In the genomic region with DNA sequence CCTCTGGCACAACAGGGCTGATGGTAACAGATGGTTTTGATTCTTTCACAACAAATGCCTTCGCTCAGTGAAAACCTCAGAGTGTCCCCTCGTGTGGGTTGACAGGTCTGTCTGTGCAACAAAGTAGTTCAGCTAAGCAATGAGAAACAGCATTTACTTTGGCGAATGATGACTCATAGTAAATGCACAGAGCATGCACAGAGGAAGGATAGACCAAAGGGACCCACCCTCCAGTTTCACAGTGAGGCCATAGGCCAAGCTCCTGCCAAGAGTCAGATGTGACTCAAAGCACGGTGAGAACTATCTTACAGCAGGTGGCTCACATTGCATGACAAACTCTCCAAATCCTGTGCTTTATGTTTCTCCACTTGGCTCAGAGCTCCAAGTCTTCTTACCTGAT, we compare ENCODE assay signal across 27 mouse cellular contexts. TPM values are rescaled to one million over a fixed set of nuclear protein-coding genes. Genes with fewer than 3 reads are reported as not detected.
DNase-seq lines count a peak whose midpoint lies in the region; ATAC-seq and TF ChIP-seq lines count a peak whose summit lies in the region.
"Had no signal": no experiment of that assay in that cellular context is flagged by ENCODE, and none has a peak within 500 bp of the region (broad histone marks: within the 10 kb centered on the region; RNA-seq: fewer than 3 reads in every experiment).

No protein-coding gene starts in this region.

- no peaks in the 10 kb centered on the region for H3K36me3 ChIP-seq in stomach, embryonic 15.5 days
- no peaks in the 10 kb centered on the region for H3K36me3 ChIP-seq in kidney, adult 2 months (ENCODE audit: control insufficient read depth, insufficient read depth, low read length)
- H3K36me3 ChIP-seq: embryonic facial prominence, embryonic 13.5 days; forebrain, embryonic 10.5 days; heart, embryonic 13.5 days had no signal

- no peaks in the 10 kb centered on the region for H3K27me3 ChIP-seq in stomach, embryonic 15.5 days (replicated peaks)
- no peaks in the 10 kb centered on the region for H3K27me3 ChIP-seq in kidney, adult 2 months (replicated peaks; ENCODE audit: control insufficient read depth, insufficient read depth, low read length)
- H3K27me3 ChIP-seq: embryonic facial prominence, embryonic 13.5 days; forebrain, embryonic 13.5 days; heart, embryonic 13.5 days had no signal

- H3K27ac ChIP-seq in stomach, embryonic 15.5 days: no peak overlapping the region
- no peak overlapping the region for H3K27ac ChIP-seq in kidney, adult 2 months (ENCODE audit: insufficient read depth, low read depth, low read length)
- H3K27ac ChIP-seq: embryonic facial prominence, embryonic 13.5 days; forebrain, embryonic 10.5 days; forebrain, embryonic 13.5 days; hindbrain, embryonic 14.5 days; hindbrain, postnatal 0 days had no signal

- 62% methylated on average over 4 of the region's 4 CpGs for WGBS in stomach, embryonic 15.5 days
- 82% methylated on average over 4 of the region's 4 CpGs for WGBS in kidney, adult 2 months

- no peak overlapping the region for H3K4me3 ChIP-seq in stomach, embryonic 15.5 days (replicated peaks)
- no peak overlapping the region for H3K4me3 ChIP-seq in kidney, adult 2 months (ENCODE audit: insufficient read depth, low read depth, low read length)
- H3K4me3 ChIP-seq: embryonic facial prominence, embryonic 13.5 days; forebrain, embryonic 10.5 days; forebrain, embryonic 13.5 days; heart, embryonic 13.5 days had no signal

- peak; percentile 5 for DNase-seq in 3134 (ENCODE audit: extremely low read depth, insufficient read length, low spot score)
- DNase-seq in 3T3-L1 (ENCODE audit: low read depth, low spot score): peak; percentile 73
- DNase-seq in cerebellum, adult 8-10 months: no peak
- no peak for DNase-seq in embryo, embryonic 9.5 days (ENCODE audit: extremely low spot score)
- DNase-seq in kidney, adult 2 months: no peak
- DNase-seq: adrenal gland, adult 8-10 months; adrenal gland, postnatal 25 days; cerebellum, adult 11-12 months; cerebellum, adult 9-10 months; cerebellum, postnatal 14 days; gastrocnemius, postnatal 14 days; heart, adult 18-20 months; heart, postnatal 14 days; heart, postnatal 4 days had no signal

- H3K9ac ChIP-seq in stomach, embryonic 15.5 days: no peak overlapping the region
- H3K9ac ChIP-seq: embryonic facial prominence, embryonic 13.5 days; forebrain, embryonic 13.5 days; heart, embryonic 13.5 days; hindbrain, embryonic 14.5 days had no signal

- no peak for TF ChIP-seq POLR2A in kidney, adult 2 months (IDR thresholded peaks at IDR 0.05; ENCODE audit: low read depth, low read length)

- no peaks in the 10 kb centered on the region for H3K9me3 ChIP-seq in stomach, embryonic 15.5 days
- H3K9me3 ChIP-seq: embryonic facial prominence, embryonic 13.5 days; forebrain, embryonic 10.5 days; forebrain, embryonic 13.5 days; heart, embryonic 13.5 days had no signal

- H3K4me2 ChIP-seq in stomach, embryonic 15.5 days: no peak overlapping the region
- H3K4me2 ChIP-seq: embryonic facial prominence, embryonic 13.5 days; forebrain, embryonic 13.5 days; heart, embryonic 13.5 days; hindbrain, embryonic 14.5 days had no signal

- H3K4me1 ChIP-seq in stomach, embryonic 15.5 days: no peaks in the 10 kb centered on the region; the same call in 1 of the 2 replicates
- H3K4me1 ChIP-seq in kidney, adult 2 months (ENCODE audit: control insufficient read depth, insufficient read depth, low read length): no peaks in the 10 kb centered on the region
- H3K4me1 ChIP-seq: forebrain, embryonic 10.5 days; forebrain, embryonic 13.5 days had no signal

- peak; percentile 43; the same call in 1 of the 2 replicates for ATAC-seq in stomach, embryonic 15.5 days (ENCODE audit: insufficient read depth, low FRiP score, low read depth)
- ATAC-seq: activated CD4-positive, CD25-positive, alpha-beta regulatory T cell, adult 4 months; CD4-positive, CD25-positive, alpha-beta regulatory T cell, adult 4 months; forebrain, embryonic 13.5 days; forebrain, embryonic 16.5 days; hindbrain, postnatal 0 days; inflammation-experienced regulatory T-cells, adult 6 months; intestine, embryonic 16.5 days had no signal

- no peak for TF ChIP-seq CTCF in kidney, adult 2 months (conservative IDR thresholded peaks at IDR 0.05; ENCODE audit: insufficient read depth, insufficient read length, low read depth, low read length)

RNA-seq across cellular contexts. Expression of a gene that starts 18.3 kb away (rescaled TPM):
- 1.4 and 1.8 TPM in 2 replicates for polyA plus RNA-seq in stomach, embryonic 15.5 days (2015; fragmentation: Nextera tagmentation; extraction: Ambion mirVana)
- polyA plus RNA-seq in kidney, adult 2 months (2012; rRNA removed): 0.41 and 0.87 TPM in 2 replicates
- polyA plus RNA-seq: activated CD4-positive, CD25-positive, alpha-beta regulatory T cell, adult 4 months; C2C12; CD4-positive, CD25-positive, alpha-beta regulatory T cell, adult 4 months; inflammation-experienced regulatory T-cells, adult 6 months had no signal

RNA-seq across cellular contexts. Expression of a gene that starts 45.6 kb away (rescaled TPM):
- 151 and 164 TPM in 2 replicates for polyA plus RNA-seq in stomach, embryonic 15.5 days (2015; fragmentation: Nextera tagmentation; extraction: Ambion mirVana)
- 9.6 and 12.2 TPM in 2 replicates for polyA plus RNA-seq in kidney, adult 2 months (2012; rRNA removed)

RNA-seq across cellular contexts. Expression of a gene that starts 45.7 kb away (rescaled TPM):
- 25.7 and 28.4 TPM in 2 replicates for polyA plus RNA-seq in stomach, embryonic 15.5 days (2015; fragmentation: Nextera tagmentation; extraction: Ambion mirVana)
- 11.6 and 13.5 TPM in 2 replicates for polyA plus RNA-seq in kidney, adult 2 months (2012; rRNA removed)

Comparison
In these comparisons a context has a peak if more than half of its experiments do, and no peak if none do; other contexts are left out.
1. DNase-seq: peak in 3134 (single experiment) and 3T3-L1 (single experiment); none in cerebellum, adult 8-10 months (single experiment), embryo, embryonic 9.5 days (single experiment) and kidney, adult 2 months (single experiment).
2. RNA of a gene that starts 45.6 kb away (polyA plus RNA-seq): 151 to 164 TPM in stomach, embryonic 15.5 days; 9.6 to 12.2 TPM in kidney, adult 2 months; every median in the first group is over 10 times any median in the second.